Mouse (Mus musculus): ENCODE data around the gene Hnrnpa3. TPM values are rescaled to one million over a fixed set of nuclear protein-coding genes. Genes with fewer than 3 reads are reported as not detected.

The Hnrnpa3 gene
- polyA plus RNA-seq, 1 experiment from 2014 or later = 299 TPM

DNA sequence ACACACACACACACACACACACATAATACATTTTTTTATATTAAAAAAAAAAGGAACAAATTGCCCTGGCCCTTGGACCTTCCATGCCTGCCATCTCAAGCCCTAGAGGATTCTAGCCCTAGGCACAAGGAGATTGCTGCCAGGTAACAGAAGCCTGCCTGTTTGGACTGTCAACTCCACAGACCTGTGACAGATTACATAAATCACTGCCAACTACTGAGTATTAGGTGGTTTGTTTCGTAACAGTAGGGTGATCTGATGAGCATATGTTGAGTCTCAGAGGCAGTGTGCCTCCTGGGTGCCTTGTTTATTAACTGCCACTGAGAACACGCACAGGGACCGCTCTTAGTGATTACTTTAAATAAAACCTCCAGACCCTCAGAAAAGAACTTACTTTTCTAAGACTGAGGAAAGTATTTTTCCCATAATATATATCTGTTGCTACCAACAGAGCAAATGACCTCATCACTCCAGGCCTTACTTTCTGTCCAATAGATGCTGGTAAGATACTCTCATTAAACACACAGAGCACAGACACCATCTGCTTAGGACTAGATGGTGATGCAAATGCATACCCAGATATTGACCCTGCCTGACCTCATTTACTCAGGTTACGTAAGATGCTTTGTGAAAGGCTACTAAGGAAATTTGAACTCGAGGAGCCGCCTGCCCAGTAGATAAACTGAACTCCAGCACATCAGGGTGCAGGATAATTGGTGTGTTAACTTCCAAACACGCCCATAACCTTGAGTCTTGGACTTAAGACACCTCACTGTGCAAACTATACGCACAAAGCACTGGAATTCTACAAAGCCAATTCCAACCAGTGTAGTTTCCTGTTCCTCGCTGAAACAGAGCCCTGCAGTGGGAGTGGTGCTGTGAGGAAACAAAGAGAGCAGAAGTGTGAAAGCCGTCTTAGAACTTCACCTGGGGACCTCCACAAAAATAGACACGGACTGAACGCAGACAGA, 57.3 kb downstream of the Hnrnpa3 start:
- no peak overlapping the region for H3K4me3 ChIP-seq (replicated peaks)
- no peaks in the 10 kb centered on the region for H3K27me3 ChIP-seq (replicated peaks)
- ATAC-seq = peak; percentile 92
- no peaks in the 10 kb centered on the region for H3K4me1 ChIP-seq (replicated peaks)
- peak overlapping the region; percentile 81 for H3K27ac ChIP-seq
- H3K4me2 ChIP-seq (replicated peaks) = no peak overlapping the region
- H3K36me3 ChIP-seq = no peaks in the 10 kb centered on the region
- no peak overlapping the region for H3K9ac ChIP-seq
- H3K9me3 ChIP-seq = no peaks in the 10 kb centered on the region
- 52% methylated on average over 12 of the region's 12 CpGs for WGBS

Other genes with a start within 250 kb of the Hnrnpa3 start
- gene Nfe2l2, start 45.4 kb downstream of the Hnrnpa3 start, polyA plus RNA-seq (2015; fragmentation: Nextera tagmentation; extraction: Ambion mirVana) = 89.3 and 93.6 TPM in 2 replicates
- gene Agps, start 172.9 kb downstream of the Hnrnpa3 start, polyA plus RNA-seq (2015; fragmentation: Nextera tagmentation; extraction: Ambion mirVana) = 29.3 and 32.9 TPM in 2 replicates